Mouse (Mus musculus) midbrain, postnatal 0 days (tissue): Measurements from ENCODE around the gene Mcm10. TPM values are rescaled to one million over a fixed set of nuclear protein-coding genes. Genes with fewer than 3 reads are reported as not detected.

ENCODE experiments used
- ATAC-seq: fragments of 200-750 bp; cut with Nextera tagmentation; 2 replicates; pipeline ENCODE4 v1.8.0; 2017; ENCODE audit warnings: moderate number of reproducible peaks, mild to moderate bottlenecking, moderate TSS enrichment, moderate library complexity; ENCODE audit not compliant: low FRiP score
- DNase-seq: peaks from one replicate; pipeline ENCODE4 v3.0.0-alpha.2; 2015; ENCODE audit warnings: low spot score
- H3K27ac ChIP-seq: fragments of 300-500 bp; sonication (generic); 2 replicates; pipeline ENCODE4 v1.5.1; 2014; ENCODE audit warnings: low read depth, mild to moderate bottlenecking, low read length, mixed read lengths
- H3K27me3 ChIP-seq: fragments of 300-500 bp; sonication (generic); 2 replicates; pipeline ENCODE4 v1.6.1; 2014; ENCODE audit warnings: low read length, control low read depth, mixed read lengths; ENCODE audit not compliant: insufficient read depth
- H3K36me3 ChIP-seq: fragments of 300-500 bp; sonication (generic); 2 replicates; pipeline ENCODE4 v1.6.1; 2014; ENCODE audit warnings: low read length, control low read depth, mixed read lengths; ENCODE audit not compliant: insufficient read depth
- H3K4me1 ChIP-seq: fragments of 300-500 bp; sonication (generic); 2 replicates; pipeline ENCODE4 v1.6.1; 2014; ENCODE audit warnings: mild to moderate bottlenecking, control low read depth, antibody characterized with exemption, low read length, mixed read lengths; ENCODE audit not compliant: insufficient read depth
- H3K4me2 ChIP-seq: fragments of 300-500 bp; sonication (generic); 2 replicates; pipeline ENCODE4 v1.6.1; 2014; ENCODE audit warnings: low read depth, mild to moderate bottlenecking, low read length, mixed read lengths; ENCODE audit not compliant: poor library complexity, severe bottlenecking
- H3K4me3 ChIP-seq: fragments of 300-500 bp; sonication (generic); 2 replicates; pipeline ENCODE4 v1.5.1; 2014; ENCODE audit warnings: low read depth, mild to moderate bottlenecking, low read length, moderate library complexity
- H3K9ac ChIP-seq: fragments of 300-500 bp; sonication (generic); replicated peaks from 2 replicates; pipeline ENCODE4 v1.6.1; 2014; ENCODE audit warnings: mild to moderate bottlenecking, low read length, moderate library complexity, mixed read lengths; ENCODE audit not compliant: poor library complexity, severe bottlenecking
- H3K9me3 ChIP-seq: fragments of 300-500 bp; sonication (generic); 2 replicates; pipeline ENCODE4 v1.6.1; 2016; ENCODE audit warnings: low read length, control low read depth
- CTCF ChIP-seq: IDR thresholded peaks from 2 replicates; pipeline ENCODE4 v1.5.1; 2016; ENCODE audit warnings: antibody characterized with exemption, mild to moderate bottlenecking
- WGBS: fragments of 180-500 bp; shearing (Covaris S2); extraction: QIAGEN DNeasy Blood & Tissue Kit; methylation state at CpG from one replicate; pipeline ENCODE4 v1.1.7; 2014; 5-methylcytosine and 5-hydroxymethylcytosine counted together
- polyA plus RNA-seq: library from polyadenylated mRNA; unstranded; fragments of >200 nt; fragmentation: Nextera tagmentation; extraction: Ambion mirVana; gene quantifications from 2 replicates; pipeline ENCODE4 v1.2.1, GENCODE M21; 2015
- total RNA-seq: library from RNA; depleted of rRNA; stranded (reverse); fragments of >200 nt; gene quantifications from 2 replicates; pipeline ENCODE4 v1.2.3, GENCODE M21; 2014; rRNA removed

Mcm10 gene
- total RNA-seq (0.94 and 5.0 TPM in 2 replicates), polyA plus RNA-seq (1.2 and 1.3 TPM in 2 replicates)

DNA sequence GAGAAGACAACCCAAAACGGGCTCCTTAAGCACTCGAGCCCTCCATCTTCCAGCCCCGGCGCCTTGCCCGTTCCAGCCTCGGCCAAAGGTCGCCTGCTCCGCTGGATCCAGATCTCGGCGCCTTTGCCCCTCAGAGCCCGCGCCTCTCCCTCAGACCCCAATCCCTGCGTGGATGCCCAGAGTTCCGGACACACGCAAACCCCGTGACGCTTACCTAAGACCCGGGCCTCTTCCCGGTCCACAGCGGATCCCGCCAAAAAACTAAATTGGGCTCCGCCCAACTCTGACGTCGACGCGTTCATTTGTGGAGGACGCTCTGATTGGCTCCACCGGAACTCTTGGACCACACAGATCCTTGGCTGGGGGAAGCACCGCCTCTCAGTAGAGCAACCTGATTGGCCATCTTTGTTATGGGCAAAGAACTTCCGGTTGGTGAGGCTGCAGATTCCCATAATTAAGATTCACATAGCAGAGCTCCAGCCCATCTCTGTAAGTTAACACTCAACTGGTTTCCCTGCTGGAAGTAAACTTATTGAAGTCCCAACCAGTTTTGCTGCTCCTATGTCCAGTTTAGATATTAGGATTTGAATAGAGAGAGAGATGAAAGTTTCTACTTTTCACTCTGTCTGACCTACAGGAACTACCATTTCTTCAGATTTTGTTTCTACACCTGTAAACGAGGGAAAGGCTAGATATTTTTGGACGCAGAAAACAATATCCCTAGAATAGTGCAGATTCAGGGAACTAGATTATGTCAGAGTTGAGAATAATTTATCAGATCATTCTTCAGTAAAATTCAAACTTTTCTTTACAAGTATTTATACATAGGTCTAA is at the start of gene Mcm10:
TSS of gene Mcm10 (minus strand) at position 301 of the 834 bp plus-strand sequence.
- peak; percentile 98 for DNase-seq
- no peak within 1 kb of the TSS for H3K27ac ChIP-seq
- H3K4me2 ChIP-seq = peak within 1 kb of the TSS; percentile 80
- H3K9ac ChIP-seq = no peak within 1 kb of the TSS
- no peaks in the 10 kb centered on the region for H3K36me3 ChIP-seq
- TF ChIP-seq CTCF = no peak
- no peaks in the 10 kb centered on the region for H3K9me3 ChIP-seq
- peak; percentile 100 for ATAC-seq
- H3K27me3 ChIP-seq = no peaks in the 10 kb centered on the region
- H3K4me1 ChIP-seq = no peaks in the 10 kb centered on the region
- 5% methylated on average over 32 of the region's 32 CpGs for WGBS
- peak within 1 kb of the TSS; percentile 50 for H3K4me3 ChIP-seq

DNA sequence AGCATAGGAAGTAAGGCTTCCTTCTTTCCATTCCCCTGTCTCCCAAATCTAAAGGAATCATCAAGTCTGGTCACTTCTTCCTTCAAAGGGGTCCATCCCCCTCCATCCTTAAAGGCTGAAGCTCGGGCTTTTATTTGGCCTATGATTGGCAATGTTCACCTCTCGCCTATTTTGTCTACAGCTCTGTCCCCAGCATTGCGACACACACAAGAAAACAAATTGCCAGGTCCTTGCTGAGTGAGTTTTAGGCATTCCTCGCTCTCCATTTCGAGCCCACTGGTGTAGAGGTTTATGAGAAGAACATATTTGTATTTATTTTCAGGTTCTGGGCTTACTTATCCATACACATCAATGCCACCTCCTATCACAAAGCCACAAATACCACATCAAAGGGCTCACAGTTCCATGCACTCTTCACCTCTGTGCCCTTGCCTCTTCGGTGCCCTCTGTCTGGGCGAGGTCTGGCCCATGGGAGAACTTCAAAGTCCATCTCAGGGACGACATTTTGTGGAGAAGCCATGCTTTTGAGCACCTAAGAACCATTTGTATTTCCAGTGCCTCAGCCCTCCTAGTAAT is 48.6 kb upstream of the Mcm10 start:
- Histone ChIP-seq H3K9ac (no peak overlapping the region), H3K4me1 (no peaks in the 10 kb centered on the region; the same call in 1 of the 2 replicates), H3K9me3 (no peaks in the 10 kb centered on the region), H3K4me2 (no peak overlapping the region), H3K27ac (no peak overlapping the region), H3K36me3 (no peaks in the 10 kb centered on the region), H3K4me3 (no peak overlapping the region), H3K27me3 (no peaks in the 10 kb centered on the region)
- no peak for ATAC-seq
- no peak for DNase-seq
- TF ChIP-seq CTCF = no peak
- 82% methylated on average over 8 of the region's 8 CpGs for WGBS

DNA sequence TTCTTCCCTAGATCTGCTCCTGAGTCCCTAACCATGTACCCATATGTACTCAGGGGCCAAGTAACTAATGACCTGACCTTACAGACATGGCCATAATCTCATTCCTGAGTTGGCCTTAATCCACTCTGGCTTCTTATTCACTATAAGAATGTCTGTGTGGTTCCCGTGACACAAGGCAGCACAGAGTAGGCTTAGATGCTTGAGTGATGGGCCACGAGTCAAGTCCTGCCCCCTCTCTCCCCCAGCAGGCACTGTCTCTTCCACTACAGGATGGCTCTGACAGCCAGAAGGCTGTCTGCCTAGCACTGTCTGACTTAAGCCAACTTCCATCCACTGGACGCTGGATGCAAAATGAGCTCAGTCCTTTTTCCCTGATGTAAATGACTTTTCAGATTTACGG is 47.4 kb upstream of the Mcm10 start:
- Histone ChIP-seq H3K9me3 (no peaks in the 10 kb centered on the region), H3K4me1 (no peaks in the 10 kb centered on the region; the same call in 1 of the 2 replicates), H3K4me3 (no peak overlapping the region), H3K27ac (no peak overlapping the region), H3K4me2 (no peak overlapping the region), H3K9ac (no peak overlapping the region), H3K36me3 (no peaks in the 10 kb centered on the region), H3K27me3 (no peaks in the 10 kb centered on the region)
- ATAC-seq (no peak), DNase-seq (no peak)
- TF ChIP-seq CTCF = no peak
- 76% methylated on average over 4 of the region's 4 CpGs for WGBS

DNA sequence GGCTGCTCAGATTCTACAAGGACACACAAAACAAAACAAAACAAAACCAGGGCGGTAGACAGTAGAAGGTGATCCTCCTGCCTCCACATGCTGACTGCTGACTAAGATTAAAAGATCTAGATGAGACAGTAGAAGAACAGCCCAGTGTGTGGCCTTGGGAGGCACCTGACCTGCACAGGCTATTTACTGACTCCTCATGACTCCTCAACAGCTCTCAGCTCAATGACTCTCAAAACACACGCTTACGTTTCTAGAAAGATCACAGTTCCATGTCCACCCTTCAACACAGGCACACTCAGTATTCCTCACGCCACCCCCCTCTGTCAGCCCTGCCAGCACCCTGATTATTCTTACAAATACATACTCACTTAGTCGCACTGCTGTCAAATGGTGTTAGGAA is 45.8 kb upstream of the Mcm10 start:
- DNase-seq = no peak
- H3K4me1 ChIP-seq = no peaks in the 10 kb centered on the region; the same call in 1 of the 2 replicates
- no peaks in the 10 kb centered on the region for H3K36me3 ChIP-seq
- no peak overlapping the region for H3K27ac ChIP-seq
- no peak for ATAC-seq
- no peaks in the 10 kb centered on the region for H3K9me3 ChIP-seq
- H3K9ac ChIP-seq = no peak overlapping the region
- H3K4me3 ChIP-seq = no peak overlapping the region
- no peak for TF ChIP-seq CTCF
- H3K4me2 ChIP-seq = no peak overlapping the region
- WGBS = 83% methylated on average over 5 of the region's 5 CpGs
- H3K27me3 ChIP-seq = no peaks in the 10 kb centered on the region

DNA sequence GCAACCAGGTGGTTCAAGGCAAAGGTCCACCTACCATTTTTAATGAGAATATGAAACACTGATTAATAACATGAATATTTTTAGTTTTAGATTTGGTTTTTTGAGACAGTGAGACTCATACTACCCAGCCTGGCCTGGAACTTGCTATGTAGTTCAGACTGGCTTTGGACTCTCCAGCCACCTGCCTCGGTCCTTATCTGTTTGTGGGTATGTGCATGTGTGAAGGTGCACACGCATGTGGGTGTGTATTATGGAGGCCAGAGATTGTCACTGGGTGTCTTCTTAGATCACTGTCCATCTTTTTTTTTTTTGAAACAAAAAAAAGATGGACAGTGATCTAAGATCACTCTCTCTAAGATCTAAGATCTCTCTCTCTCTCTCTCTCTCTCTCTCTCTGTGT is 38.0 kb upstream of the Mcm10 start:
- no peak overlapping the region for H3K4me2 ChIP-seq

DNA sequence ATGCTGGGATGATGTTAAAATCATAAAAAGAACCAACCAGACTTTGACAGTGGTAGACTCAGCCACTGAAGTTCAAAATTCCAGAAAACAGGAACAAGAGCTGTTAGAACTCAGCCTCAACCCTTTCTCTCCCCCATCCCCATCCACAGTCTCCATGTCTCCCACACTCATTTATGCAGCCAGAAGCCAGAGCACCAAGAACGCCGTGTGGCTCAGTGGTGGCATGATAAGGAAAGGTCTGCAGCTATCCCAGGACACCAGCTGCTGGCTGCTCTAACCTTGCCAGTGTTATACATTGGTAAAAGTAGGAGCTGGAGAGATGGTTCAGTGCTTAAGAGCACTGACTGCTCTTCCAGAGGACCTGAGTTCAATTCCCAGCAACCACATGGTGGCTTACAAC is 34.4 kb upstream of the Mcm10 start:
- peaks cover 5% of the 10 kb centered on the region for H3K36me3 ChIP-seq
- WGBS = 90% methylated on average over 2 of the region's 2 CpGs
- no peak overlapping the region for H3K4me3 ChIP-seq
- no peak overlapping the region for H3K27ac ChIP-seq
- ATAC-seq = no peak
- no peak overlapping the region for H3K4me2 ChIP-seq
- no peak for DNase-seq
- TF ChIP-seq CTCF = no peak
- H3K4me1 ChIP-seq = no peaks in the 10 kb centered on the region
- H3K27me3 ChIP-seq = no peaks in the 10 kb centered on the region
- H3K9ac ChIP-seq = no peak overlapping the region
- no peaks in the 10 kb centered on the region for H3K9me3 ChIP-seq

More for the DNA sequence above, 38.0 kb upstream of the Mcm10 start:
- H3K36me3 ChIP-seq = peaks cover 5% of the 10 kb centered on the region
- no peaks in the 10 kb centered on the region for H3K4me1 ChIP-seq
- ATAC-seq (no peak), DNase-seq (no peak)
- no peak overlapping the region for H3K4me3 ChIP-seq
- 84% methylated on average over 2 of the region's 2 CpGs for WGBS
- H3K9me3 ChIP-seq = no peaks in the 10 kb centered on the region
- H3K27ac ChIP-seq = no peak overlapping the region
- H3K9ac ChIP-seq = no peak overlapping the region
- no peak for TF ChIP-seq CTCF
- H3K27me3 ChIP-seq = no peaks in the 10 kb centered on the region
